Mouse (Mus musculus) heart, embryonic 15.5 days (tissue): ENCODE measurements around the gene Cnpy3. TPM values are rescaled to one million over a fixed set of nuclear protein-coding genes. Genes with fewer than 3 reads are reported as not detected.
A peak's percentile ranks its signal among the peaks of the same experiment; 100 is the strongest.
"Not testable (repeated sequence)": the region's sequence is repeated elsewhere in the genome, so short reads cannot be mapped to it uniquely, and the experiment has no call there.

ENCODE experiments used
- ATAC-seq: fragments of 200-750 bp; cut with Nextera tagmentation; replicated peaks from 2 replicates; pipeline ENCODE4 v1.8.0; 2017; ENCODE audit warnings: low read depth, moderate TSS enrichment; ENCODE audit not compliant: insufficient number of reproducible peaks, insufficient read depth, low FRiP score
- H3K27ac ChIP-seq: fragments of 300-500 bp; sonication (generic); 2 replicates; pipeline ENCODE4 v1.5.1; 2015; ENCODE audit warnings: mild to moderate bottlenecking, inconsistent platforms
- H3K27me3 ChIP-seq: fragments of 300-500 bp; sonication (generic); 2 replicates; pipeline ENCODE4 v1.6.1; 2015; ENCODE audit warnings: inconsistent platforms
- H3K36me3 ChIP-seq: fragments of 300-500 bp; sonication (generic); 2 replicates; pipeline ENCODE4 v1.6.1; 2015; ENCODE audit warnings: mild to moderate bottlenecking, inconsistent platforms
- H3K4me1 ChIP-seq: fragments of 300-500 bp; sonication (generic); replicated peaks from 2 replicates; pipeline ENCODE4 v1.6.1; 2015; ENCODE audit warnings: inconsistent platforms
- H3K4me2 ChIP-seq: fragments of 300-500 bp; sonication (generic); 2 replicates; pipeline ENCODE4 v1.6.1; 2015; ENCODE audit warnings: inconsistent platforms, mild to moderate bottlenecking, moderate library complexity
- H3K4me3 ChIP-seq: fragments of 300-500 bp; sonication (generic); 2 replicates; pipeline ENCODE4 v1.5.1; 2015; ENCODE audit warnings: mild to moderate bottlenecking, inconsistent platforms
- H3K9ac ChIP-seq: fragments of 300-500 bp; sonication (generic); 2 replicates; pipeline ENCODE4 v1.6.1; 2015; ENCODE audit warnings: mild to moderate bottlenecking, inconsistent platforms
- H3K9me3 ChIP-seq: fragments of 300-500 bp; sonication (generic); replicated peaks from 2 replicates; pipeline ENCODE4 v1.6.1; 2016; ENCODE audit warnings: inconsistent platforms
- WGBS: fragments of 180-500 bp; shearing (Covaris S2); methylation state at CpG from one replicate; pipeline ENCODE4 v1.1.7; 2015; ENCODE audit warnings: mixed read lengths; 5-methylcytosine and 5-hydroxymethylcytosine counted together
- polyA plus RNA-seq: library from polyadenylated mRNA; unstranded; fragments of >200 nt; fragmentation: Nextera tagmentation; extraction: Ambion mirVana; gene quantifications from 2 replicates; pipeline ENCODE4 v1.2.1, GENCODE M21; 2015

The Cnpy3 gene
- polyA plus RNA-seq, 1 experiment from 2014 or later: 43.1 TPM

GRCm38 (mm10) chr17:46776087-46776486, 24.1 kb upstream of the Cnpy3 start:
- no peak for ATAC-seq
- Histone ChIP-seq H3K4me2 (no peak overlapping the region), H3K9ac (no peak overlapping the region), H3K4me1 (peaks cover 17% of the 10 kb centered on the region), H3K36me3 (peaks cover 65% of the 10 kb centered on the region), H3K27me3 (no peaks in the 10 kb centered on the region), H3K4me3 (no peak overlapping the region), H3K9me3 (no peaks in the 10 kb centered on the region), H3K27ac (no peak overlapping the region)
- 73% methylated on average over 3 of the region's 3 CpGs for WGBS

GRCm38 (mm10) chr17:46775070-46775469, 23.1 kb upstream of the Cnpy3 start:
- H3K36me3 ChIP-seq: peaks cover 57% of the 10 kb centered on the region
- no peak overlapping the region for H3K4me3 ChIP-seq
- no peaks in the 10 kb centered on the region for H3K27me3 ChIP-seq
- H3K9ac ChIP-seq: no peak overlapping the region
- H3K4me1 ChIP-seq: peaks cover 16% of the 10 kb centered on the region
- 96% methylated on average over 9 of the region's 9 CpGs for WGBS
- no peak for ATAC-seq
- H3K9me3 ChIP-seq: no peaks in the 10 kb centered on the region
- H3K4me2 ChIP-seq: no peak overlapping the region
- no peak overlapping the region for H3K27ac ChIP-seq

GRCm38 (mm10) chr17:46774131-46774472, 22.1 kb upstream of the Cnpy3 start:
- peaks cover 47% of the 10 kb centered on the region for H3K36me3 ChIP-seq
- H3K27ac ChIP-seq: no peak overlapping the region
- ATAC-seq: no peak
- peak overlapping the region; percentile 95; the same call in 1 of the 2 replicates for H3K4me3 ChIP-seq
- H3K27me3 ChIP-seq: no peaks in the 10 kb centered on the region
- H3K9ac ChIP-seq: no peak overlapping the region
- H3K4me2 ChIP-seq: peak overlapping the region; percentile 82
- H3K4me1 ChIP-seq: peaks cover 16% of the 10 kb centered on the region
- 39% methylated on average over 2 of the region's 2 CpGs for WGBS
- no peaks in the 10 kb centered on the region for H3K9me3 ChIP-seq

- Histone ChIP-seq H3K4me3 (peak overlapping the region; percentile 95), H3K4me1 (peaks cover 16% of the 10 kb centered on the region), H3K4me2 (peak overlapping the region; percentile 82), H3K36me3 (peaks cover 41% of the 10 kb centered on the region), H3K9me3 (no peaks in the 10 kb centered on the region), H3K9ac (peak overlapping the region; percentile 82), H3K27ac (peak overlapping the region; percentile 92), H3K27me3 (no peaks in the 10 kb centered on the region)
- WGBS: 8% methylated on average over 19 of the region's 20 CpGs
- no peak for ATAC-seq
Measured at GRCm38 (mm10) chr17:46773278-46774130, 21.5 kb upstream of the Cnpy3 start.

- peak; percentile 90 for ATAC-seq
Measured at GRCm38 (mm10) chr17:46772404-46773277, 20.6 kb upstream of the Cnpy3 start, which contains the start of gene 2310039H08Rik. Gene 2310039H08Rik (plus strand): TSS chr17:46772635.

GRCm38 (mm10) chr17:46772038-46772403, 20.0 kb upstream of the Cnpy3 start:
- peaks cover 27% of the 10 kb centered on the region for H3K36me3 ChIP-seq
- H3K4me3 ChIP-seq: peak overlapping the region; percentile 95
- no peaks in the 10 kb centered on the region for H3K27me3 ChIP-seq
- H3K9me3 ChIP-seq: no peaks in the 10 kb centered on the region
- 4% methylated on average over 5 of the region's 5 CpGs for WGBS
- H3K27ac ChIP-seq: peak overlapping the region; percentile 92
- H3K4me2 ChIP-seq: peak overlapping the region; percentile 82
- H3K9ac ChIP-seq: peak overlapping the region; percentile 82
- no peak for ATAC-seq
- H3K4me1 ChIP-seq: peaks cover 16% of the 10 kb centered on the region

More at GRCm38 (mm10) chr17:46772404-46773277, 20.6 kb upstream of the Cnpy3 start, which contains the start of gene 2310039H08Rik:
- Histone ChIP-seq H3K9me3 (no peaks in the 10 kb centered on the region), H3K4me1 (peaks cover 16% of the 10 kb centered on the region), H3K36me3 (peaks cover 33% of the 10 kb centered on the region), H3K27me3 (no peaks in the 10 kb centered on the region), H3K4me2 (peak within 1 kb of the TSS; percentile 82), H3K9ac (peak within 1 kb of the TSS; percentile 82), H3K4me3 (peak within 1 kb of the TSS; percentile 95), H3K27ac (peak within 1 kb of the TSS; percentile 92)
- under 1% methylated on average over 50 of the region's 50 CpGs for WGBS

GRCm38 (mm10) chr17:46771616-46772015, 19.6 kb upstream of the Cnpy3 start:
- Histone ChIP-seq H3K4me2 (peak overlapping the region; percentile 82), H3K9me3 (no peaks in the 10 kb centered on the region), H3K9ac (no peak overlapping the region), H3K27me3 (no peaks in the 10 kb centered on the region), H3K36me3 (peaks cover 22% of the 10 kb centered on the region), H3K4me1 (peaks cover 16% of the 10 kb centered on the region), H3K4me3 (peak overlapping the region; percentile 95), H3K27ac (peak overlapping the region; percentile 92; the same call in 1 of the 2 replicates)
- ATAC-seq: no peak
- WGBS: 58% methylated on average over 17 of the region's 17 CpGs

- Histone ChIP-seq H3K36me3 (peaks cover 17% of the 10 kb centered on the region), H3K27ac (no peak overlapping the region), H3K9me3 (no peaks in the 10 kb centered on the region), H3K9ac (no peak overlapping the region), H3K4me2 (no peak overlapping the region), H3K4me1 (peaks cover 16% of the 10 kb centered on the region), H3K27me3 (no peaks in the 10 kb centered on the region), H3K4me3 (no peak overlapping the region)
- ATAC-seq: no peak
- WGBS: 87% methylated on average over 4 of the region's 4 CpGs
Measured at GRCm38 (mm10) chr17:46771025-46771424, 19.0 kb upstream of the Cnpy3 start.

- ATAC-seq: no peak
- Histone ChIP-seq H3K36me3 (peaks cover 12% of the 10 kb centered on the region), H3K27me3 (no peaks in the 10 kb centered on the region), H3K4me2 (no peak overlapping the region), H3K4me3 (no peak overlapping the region), H3K9ac (no peak overlapping the region), H3K4me1 (peaks cover 16% of the 10 kb centered on the region), H3K9me3 (no peaks in the 10 kb centered on the region), H3K27ac (no peak overlapping the region)
- WGBS: 84% methylated on average over 11 of the region's 11 CpGs
Measured at GRCm38 (mm10) chr17:46770546-46770945, 18.5 kb upstream of the Cnpy3 start.

- no peak for ATAC-seq
- Histone ChIP-seq H3K27me3 (no peaks in the 10 kb centered on the region), H3K9me3 (no peaks in the 10 kb centered on the region), H3K27ac (no peak overlapping the region), H3K36me3 (no peaks in the 10 kb centered on the region), H3K4me2 (no peak overlapping the region), H3K4me1 (peaks cover 6% of the 10 kb centered on the region), H3K4me3 (no peak overlapping the region), H3K9ac (no peak overlapping the region)
- 56% methylated on average over 8 of the region's 8 CpGs for WGBS
Measured at GRCm38 (mm10) chr17:46767868-46768267, 15.9 kb upstream of the Cnpy3 start.

- not testable (repeated sequence) for H3K36me3 ChIP-seq, ATAC-seq, H3K4me3 ChIP-seq, H3K27ac ChIP-seq, H3K27me3 ChIP-seq, H3K4me1 ChIP-seq, H3K9me3 ChIP-seq, H3K9ac ChIP-seq, H3K4me2 ChIP-seq
- WGBS: 54% methylated on average over 9 of the region's 9 CpGs
Measured at GRCm38 (mm10) chr17:46764916-46765315, 12.9 kb upstream of the Cnpy3 start.
